Mouse (Mus musculus) megakaryocyte, embryonic 14.5 days (primary cell): ENCODE results near the gene Cd300a.

Experiments used
- FLI1 ChIP-seq: IDR thresholded peaks from 2 replicates; pipeline ENCODE4 v1.6.1; 2012; ENCODE audit warnings: low read length, inconsistent platforms, mixed read lengths
- GATA1 ChIP-seq: IDR thresholded peaks from 3 replicates; pipeline ENCODE4 v1.6.1; 2012; ENCODE audit warnings: mixed read lengths, low read length, inconsistent platforms, borderline replicate concordance

GRCm38 (mm10) chr11:114896085-114896484 lies 6.2 kb downstream of the Cd300a start:
- TF ChIP-seq GATA1 (0 out of 3 replicates have a peak, but pooled peaks have one; percentile 46), FLI1 (no peak)
